Mouse (Mus musculus): ENCODE measurements around the gene Edar. TPM values are rescaled to one million over a fixed set of nuclear protein-coding genes. Genes with fewer than 3 reads are reported as not detected.

The Edar gene
- total and polyA plus RNA-seq, 2 experiments: under 0.01 to 0.05 TPM

- WGBS: 53% methylated on average over 2 of the region's 2 CpGs
- peak; percentile 33 for DNase-seq (ENCODE audit: extremely low read depth, low read depth, low spot score)
- H3K27me3 ChIP-seq (ENCODE audit: control insufficient read depth, insufficient read depth, low read length): no peaks in the 10 kb centered on the region
Observed at GRCm38 (mm10) chr10:58604779-58605178, 70.7 kb downstream of the Edar start.

GRCm38 (mm10) chr10:58601946-58602345, 73.5 kb downstream of the Edar start:
- TF ChIP-seq POLR2A (IDR thresholded peaks at IDR 0.05; ENCODE audit: extremely low read depth, insufficient read depth, low read length) (no peak), CTCF (IDR thresholded peaks at IDR 0.05; ENCODE audit: low read depth, low read length) (no peak)
- Histone ChIP-seq H3K36me3 (ENCODE audit: control insufficient read depth, insufficient read depth, low read length) (no peaks in the 10 kb centered on the region), H3K27ac (replicated peaks; ENCODE audit: insufficient read depth, low read depth, low read length) (no peak overlapping the region), H3K27me3 (ENCODE audit: control insufficient read depth, insufficient read depth, low read length) (no peaks in the 10 kb centered on the region), H3K4me1 (ENCODE audit: control insufficient read depth, insufficient read depth, low read length) (no peaks in the 10 kb centered on the region), H3K79me2 (ENCODE audit: control insufficient read depth, insufficient read depth, low read length) (no peaks in the 10 kb centered on the region), H3K4me3 (ENCODE audit: insufficient read depth, low read depth, low read length) (no peak overlapping the region), H3K9ac (ENCODE audit: low read depth, low read length) (no peak overlapping the region)
- WGBS: 73% methylated on average over 7 of the region's 7 CpGs
- no peak for DNase-seq (ENCODE audit: extremely low read depth, low read depth, low spot score)

More at GRCm38 (mm10) chr10:58604779-58605178, 70.7 kb downstream of the Edar start:
- Histone ChIP-seq H3K36me3 (ENCODE audit: control insufficient read depth, insufficient read depth, low read length) (no peaks in the 10 kb centered on the region), H3K27ac (replicated peaks; ENCODE audit: insufficient read depth, low read depth, low read length) (no peak overlapping the region), H3K4me1 (ENCODE audit: control insufficient read depth, insufficient read depth, low read length) (no peaks in the 10 kb centered on the region), H3K79me2 (ENCODE audit: control insufficient read depth, insufficient read depth, low read length) (no peaks in the 10 kb centered on the region), H3K9ac (ENCODE audit: low read depth, low read length) (no peak overlapping the region), H3K4me3 (ENCODE audit: insufficient read depth, low read depth, low read length) (no peak overlapping the region)
- no peak for TF ChIP-seq CTCF (IDR thresholded peaks at IDR 0.05; ENCODE audit: low read depth, low read length)
- TF ChIP-seq POLR2A (IDR thresholded peaks at IDR 0.05; ENCODE audit: extremely low read depth, insufficient read depth, low read length): no peak

GRCm38 (mm10) chr10:58601431-58601901, 74.0 kb downstream of the Edar start:
- H3K9ac ChIP-seq (ENCODE audit: low read depth, low read length): no peak overlapping the region
- no peak overlapping the region for H3K27ac ChIP-seq (replicated peaks; ENCODE audit: insufficient read depth, low read depth, low read length)
- H3K27me3 ChIP-seq (ENCODE audit: control insufficient read depth, insufficient read depth, low read length): no peaks in the 10 kb centered on the region
- TF ChIP-seq POLR2A (IDR thresholded peaks at IDR 0.05; ENCODE audit: extremely low read depth, insufficient read depth, low read length): no peak
- no peak for TF ChIP-seq CTCF (IDR thresholded peaks at IDR 0.05; ENCODE audit: low read depth, low read length)
- H3K79me2 ChIP-seq (ENCODE audit: control insufficient read depth, insufficient read depth, low read length): no peaks in the 10 kb centered on the region
- WGBS: 67% methylated on average over 6 of the region's 6 CpGs
- no peaks in the 10 kb centered on the region for H3K36me3 ChIP-seq (ENCODE audit: control insufficient read depth, insufficient read depth, low read length)
- no peak overlapping the region for H3K4me3 ChIP-seq (ENCODE audit: insufficient read depth, low read depth, low read length)
- no peak for DNase-seq (ENCODE audit: extremely low read depth, low read depth, low spot score)
- H3K4me1 ChIP-seq (ENCODE audit: control insufficient read depth, insufficient read depth, low read length): no peaks in the 10 kb centered on the region

GRCm38 (mm10) chr10:58600983-58601382, 74.5 kb downstream of the Edar start:
- Histone ChIP-seq H3K79me2 (ENCODE audit: control insufficient read depth, insufficient read depth, low read length) (no peaks in the 10 kb centered on the region), H3K9ac (ENCODE audit: low read depth, low read length) (no peak overlapping the region), H3K36me3 (ENCODE audit: control insufficient read depth, insufficient read depth, low read length) (no peaks in the 10 kb centered on the region), H3K4me3 (ENCODE audit: insufficient read depth, low read depth, low read length) (no peak overlapping the region), H3K27ac (replicated peaks; ENCODE audit: insufficient read depth, low read depth, low read length) (no peak overlapping the region), H3K4me1 (ENCODE audit: control insufficient read depth, insufficient read depth, low read length) (no peaks in the 10 kb centered on the region), H3K27me3 (ENCODE audit: control insufficient read depth, insufficient read depth, low read length) (no peaks in the 10 kb centered on the region)
- no peak for DNase-seq (ENCODE audit: extremely low read depth, low read depth, low spot score)
- TF ChIP-seq POLR2A (IDR thresholded peaks at IDR 0.05; ENCODE audit: extremely low read depth, insufficient read depth, low read length): no peak
- no peak for TF ChIP-seq CTCF (IDR thresholded peaks at IDR 0.05; ENCODE audit: low read depth, low read length)
- whole genome bisulfite sequencing: 49% methylated on average over 5 of the region's 5 CpGs

GRCm38 (mm10) chr10:58600151-58600550, 75.3 kb downstream of the Edar start:
- WGBS: 74% methylated on average over 5 of the region's 5 CpGs
- Histone ChIP-seq H3K9ac (ENCODE audit: low read depth, low read length) (no peak overlapping the region), H3K4me3 (ENCODE audit: insufficient read depth, low read depth, low read length) (no peak overlapping the region), H3K27ac (replicated peaks; ENCODE audit: insufficient read depth, low read depth, low read length) (no peak overlapping the region), H3K27me3 (ENCODE audit: control insufficient read depth, insufficient read depth, low read length) (no peaks in the 10 kb centered on the region), H3K79me2 (ENCODE audit: control insufficient read depth, insufficient read depth, low read length) (no peaks in the 10 kb centered on the region), H3K4me1 (ENCODE audit: control insufficient read depth, insufficient read depth, low read length) (no peaks in the 10 kb centered on the region), H3K36me3 (ENCODE audit: control insufficient read depth, insufficient read depth, low read length) (no peaks in the 10 kb centered on the region)
- TF ChIP-seq POLR2A (IDR thresholded peaks at IDR 0.05; ENCODE audit: extremely low read depth, insufficient read depth, low read length) (no peak), CTCF (IDR thresholded peaks at IDR 0.05; ENCODE audit: low read depth, low read length) (no peak)
- no peak for DNase-seq (ENCODE audit: extremely low read depth, low read depth, low spot score)

GRCm38 (mm10) chr10:58595821-58596220, 79.6 kb downstream of the Edar start:
- no peaks in the 10 kb centered on the region for H3K27me3 ChIP-seq (ENCODE audit: control insufficient read depth, insufficient read depth, low read length)
- no peaks in the 10 kb centered on the region for H3K4me1 ChIP-seq (ENCODE audit: control insufficient read depth, insufficient read depth, low read length)
- no peak for TF ChIP-seq CTCF (IDR thresholded peaks at IDR 0.05; ENCODE audit: low read depth, low read length)
- H3K27ac ChIP-seq (replicated peaks; ENCODE audit: insufficient read depth, low read depth, low read length): no peak overlapping the region
- DNase-seq (ENCODE audit: extremely low read depth, low read depth, low spot score): no peak
- no peaks in the 10 kb centered on the region for H3K36me3 ChIP-seq (ENCODE audit: control insufficient read depth, insufficient read depth, low read length)
- 66% methylated on average over 5 of the region's 5 CpGs for WGBS
- no peak overlapping the region for H3K4me3 ChIP-seq (ENCODE audit: insufficient read depth, low read depth, low read length)
- no peaks in the 10 kb centered on the region for H3K79me2 ChIP-seq (ENCODE audit: control insufficient read depth, insufficient read depth, low read length)
- no peak overlapping the region for H3K9ac ChIP-seq (ENCODE audit: low read depth, low read length)

Data from liver, adult 2 months (tissue).